21 mouse cellular contexts compared by ENCODE assay signal in the genomic region with DNA sequence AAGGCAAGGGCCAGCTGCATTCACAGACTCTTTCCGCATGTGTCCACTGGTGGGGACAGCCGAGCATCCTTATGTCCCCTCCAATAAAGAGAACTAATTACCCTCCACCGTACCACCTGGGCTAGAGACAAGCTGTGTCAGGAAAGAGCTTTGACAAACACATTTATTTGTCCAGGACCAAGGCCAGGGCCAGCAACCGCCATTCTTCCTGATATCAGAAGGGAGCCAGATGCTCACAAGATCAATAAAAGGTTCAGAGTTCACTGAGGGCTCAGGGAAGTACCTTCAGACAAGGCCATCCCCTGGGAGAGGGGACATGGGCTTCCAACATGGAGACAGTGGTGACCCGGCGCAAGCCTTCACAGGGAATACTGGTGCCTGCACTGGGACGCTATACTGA.
A peak's percentile ranks its signal among the peaks of the same experiment; 100 is the strongest.
DNase-seq lines count a peak whose midpoint lies in the region; ATAC-seq and TF ChIP-seq lines count a peak whose summit lies in the region.
"Had no signal": no experiment of that assay in that cellular context is flagged by ENCODE, and none has a peak within 500 bp of the region (broad histone marks: within the 10 kb centered on the region; RNA-seq: fewer than 3 reads in every experiment).

No protein-coding gene starts in this region.

- H3K4me1 ChIP-seq in liver, embryonic 14.5 days (replicated peaks; ENCODE audit: control insufficient read depth in 2 of 2, insufficient read depth in 2 of 2, low read length in 1 of 2), result peaks cover 10 to 34% of the 10 kb centered on the region in 2 experiments
- no peaks in the 10 kb centered on the region; the same call in 1 of the 2 replicates for H3K4me1 ChIP-seq in intestine, embryonic 16.5 days (ENCODE audit: control insufficient read depth, insufficient read depth, low read length)
- peaks cover 26% of the 10 kb centered on the region for H3K4me1 ChIP-seq in midbrain, embryonic 15.5 days
- H3K4me1 ChIP-seq in kidney, adult 2 months (ENCODE audit: control insufficient read depth, insufficient read depth, low read length), result no peaks in the 10 kb centered on the region

- TF ChIP-seq CTCF in liver, embryonic 14.5 days (IDR thresholded peaks at IDR 0.05; ENCODE audit: low read depth), result no peak
- no peak for TF ChIP-seq CTCF in kidney, adult 2 months (conservative IDR thresholded peaks at IDR 0.05; ENCODE audit: insufficient read depth, insufficient read length, low read depth, low read length)

- H3K4me3 ChIP-seq in liver, embryonic 14.5 days (ENCODE audit: insufficient read depth in 1 of 2, low read depth in 2 of 2, low read length in 2 of 2), result no peak overlapping the region
- H3K4me3 ChIP-seq in intestine, embryonic 16.5 days (ENCODE audit: low read length), result no peak overlapping the region
- H3K4me3 ChIP-seq in midbrain, embryonic 15.5 days, result no peak overlapping the region
- no peak overlapping the region for H3K4me3 ChIP-seq in kidney, adult 2 months (ENCODE audit: insufficient read depth, low read depth, low read length)
- H3K4me3 ChIP-seq: forebrain, embryonic 12.5 days; heart, adult 2 months; limb, embryonic 13.5 days; lung, embryonic 15.5 days; neural tube, embryonic 12.5 days had no signal

- TF ChIP-seq EP300 in liver, embryonic 14.5 days (IDR thresholded peaks at IDR 0.05; ENCODE audit: low read depth), result no peak

- H3K27me3 ChIP-seq in liver, embryonic 14.5 days (ENCODE audit: control insufficient read depth, insufficient read depth, low read length), result no peaks in the 10 kb centered on the region
- H3K27me3 ChIP-seq in intestine, embryonic 16.5 days (replicated peaks; ENCODE audit: control insufficient read depth, insufficient read depth, low read length), result no peaks in the 10 kb centered on the region
- H3K27me3 ChIP-seq in midbrain, embryonic 15.5 days (replicated peaks), result no peaks in the 10 kb centered on the region
- no peaks in the 10 kb centered on the region for H3K27me3 ChIP-seq in kidney, adult 2 months (replicated peaks; ENCODE audit: control insufficient read depth, insufficient read depth, low read length)
- H3K27me3 ChIP-seq: limb, embryonic 13.5 days; lung, embryonic 15.5 days; neural tube, embryonic 12.5 days; Patski had no signal

- peak overlapping the region; percentile 8; the same call in 1 of the 2 replicates for H3K4me2 ChIP-seq in liver, embryonic 14.5 days (ENCODE audit: low read depth)
- H3K4me2 ChIP-seq in intestine, embryonic 16.5 days (ENCODE audit: low read depth, low read length), result no peak overlapping the region
- no peak overlapping the region for H3K4me2 ChIP-seq in midbrain, embryonic 15.5 days
- H3K4me2 ChIP-seq: forebrain, embryonic 12.5 days; limb, embryonic 13.5 days; lung, embryonic 15.5 days; neural tube, embryonic 12.5 days had no signal

- H3K27ac ChIP-seq in liver, embryonic 14.5 days, result no peak overlapping the region
- H3K27ac ChIP-seq in intestine, embryonic 16.5 days (ENCODE audit: low read length), result no peak overlapping the region
- peak overlapping the region; percentile 12; the same call in 1 of the 2 replicates for H3K27ac ChIP-seq in midbrain, embryonic 15.5 days
- no peak overlapping the region for H3K27ac ChIP-seq in kidney, adult 2 months (ENCODE audit: insufficient read depth, low read depth, low read length)
- H3K27ac ChIP-seq: heart, adult 2 months; limb, embryonic 13.5 days; lung, embryonic 15.5 days had no signal

- peak; percentile 50 for DNase-seq in embryo, embryonic 11 days
- no peak for DNase-seq in embryo, embryonic 9.5 days (ENCODE audit: extremely low spot score)
- no peak for DNase-seq in liver, embryonic 14.5 days (ENCODE audit: low read depth in 3 of 3, low spot score in 3 of 3)
- DNase-seq in liver, result no peak
- no peak for DNase-seq in kidney, adult 2 months
- DNase-seq in layer of hippocampus, adult 9-10 months (ENCODE audit: low spot score), result no peak
- DNase-seq: adrenal gland, adult 8-10 months; cerebellum, adult 9-11 months; gastrocnemius, postnatal 25 days; heart, adult 2 months; layer of hippocampus, postnatal 36 days; thymus, postnatal 36 days had no signal

- no peak for ATAC-seq in liver, embryonic 14.5 days (ENCODE audit: insufficient read depth)
- ATAC-seq in intestine, embryonic 16.5 days, result peak; percentile 61
- ATAC-seq in midbrain, embryonic 15.5 days (replicated peaks), result no peak
- ATAC-seq: CD4-positive, CD25-positive, alpha-beta regulatory T cell, adult 4 months; inflammation-experienced regulatory T-cells, adult 6 months; Patski had no signal

- no peak overlapping the region for H3K9ac ChIP-seq in liver, embryonic 14.5 days (replicated peaks)
- H3K9ac ChIP-seq in intestine, embryonic 16.5 days (ENCODE audit: low read depth, low read length), result no peak overlapping the region
- H3K9ac ChIP-seq in midbrain, embryonic 15.5 days, result no peak overlapping the region
- H3K9ac ChIP-seq: forebrain, embryonic 12.5 days; limb, embryonic 13.5 days; lung, embryonic 15.5 days had no signal

- 70% methylated on average over 7 of the region's 7 CpGs for WGBS in liver, embryonic 14.5 days (ENCODE audit: insufficient replicate concordance)
- 62% methylated on average over 7 of the region's 7 CpGs for WGBS in intestine, embryonic 16.5 days
- 58% methylated on average over 7 of the region's 7 CpGs for WGBS in midbrain, embryonic 15.5 days
- WGBS in kidney, adult 2 months, result 90% methylated on average over 7 of the region's 7 CpGs

- H3K36me3 ChIP-seq in liver, embryonic 14.5 days (replicated peaks; ENCODE audit: control insufficient read depth, insufficient read depth, low read depth), result no peaks in the 10 kb centered on the region
- no peaks in the 10 kb centered on the region for H3K36me3 ChIP-seq in intestine, embryonic 16.5 days (ENCODE audit: control insufficient read depth, insufficient read depth, low read length)
- H3K36me3 ChIP-seq in midbrain, embryonic 15.5 days (replicated peaks), result no peaks in the 10 kb centered on the region
- H3K36me3 ChIP-seq in kidney, adult 2 months (ENCODE audit: control insufficient read depth, insufficient read depth, low read length), result no peaks in the 10 kb centered on the region
- H3K36me3 ChIP-seq: forebrain, embryonic 12.5 days; limb, embryonic 13.5 days; lung, embryonic 15.5 days; neural tube, embryonic 12.5 days had no signal

- no peaks in the 10 kb centered on the region for H3K9me3 ChIP-seq in liver, embryonic 14.5 days (ENCODE audit: control insufficient read depth, low read length)
- no peaks in the 10 kb centered on the region for H3K9me3 ChIP-seq in intestine, embryonic 16.5 days (ENCODE audit: control insufficient read depth, low read length)
- H3K9me3 ChIP-seq in midbrain, embryonic 15.5 days, result no peaks in the 10 kb centered on the region
- H3K9me3 ChIP-seq: forebrain, embryonic 12.5 days; limb, embryonic 13.5 days; lung, embryonic 15.5 days; neural tube, embryonic 12.5 days had no signal

- no peak for TF ChIP-seq POLR2A in kidney, adult 2 months (IDR thresholded peaks at IDR 0.05; ENCODE audit: low read depth, low read length)
